Mouse (Mus musculus): ENCODE measurements around the gene Pah. TPM values are rescaled to one million over a fixed set of nuclear protein-coding genes. Genes with fewer than 3 reads are reported as not detected.

Pah gene
- polyA plus RNA-seq, 1 experiment from 2014 or later: not detected

DNA sequence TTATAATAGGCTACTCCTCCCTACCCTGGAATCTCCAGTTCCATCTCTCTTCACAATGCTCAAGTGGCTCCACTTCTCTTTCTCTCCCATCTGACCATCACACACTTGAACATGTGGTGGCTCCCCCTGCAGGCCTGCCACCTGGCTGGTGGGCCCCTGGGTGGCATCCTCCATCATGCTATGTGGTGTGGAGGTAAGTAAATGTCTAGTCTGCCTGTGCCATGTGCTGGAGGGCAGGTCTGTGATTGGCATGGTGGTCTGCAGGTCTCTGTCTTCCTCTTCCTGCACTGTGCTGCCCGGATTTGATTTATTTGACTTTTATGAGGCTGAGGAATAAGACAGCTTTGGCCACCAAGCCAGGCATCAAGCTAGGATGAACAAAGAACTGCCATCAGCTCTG is 103.6 kb downstream of the Pah start:
- Histone ChIP-seq H3K4me3 (no peak overlapping the region), H3K4me1 (no peaks in the 10 kb centered on the region)
- WGBS: 77% methylated on average over 1 of the region's 1 CpGs

More for the DNA sequence above, 103.6 kb downstream of the Pah start:
- H3K36me3 ChIP-seq: no peaks in the 10 kb centered on the region
- H3K27ac ChIP-seq: no peak overlapping the region
- H3K9me3 ChIP-seq (replicated peaks): no peaks in the 10 kb centered on the region
- H3K27me3 ChIP-seq (ENCODE audit: low read depth, poor library complexity, severe bottlenecking): no peaks in the 10 kb centered on the region
- no peak for DNase-seq (ENCODE audit: low spot score)

Other genes with a start within 250 kb of the Pah start
- gene Ascl1, start 28.1 kb upstream of the Pah start, polyA plus RNA-seq (2016; fragmentation: Nextera tagmentation; extraction: Ambion mirVana): 0.14 and 0.15 TPM in 2 replicates